Mouse (Mus musculus) hindbrain, postnatal 0 days (tissue): ENCODE measurements at regions not wholly inside any gene's neighbourhood (a gene's known extent, or its start where the extent isn't known, plus 50 kb on each side); places are given as distances from the start of the nearest gene placed in this dataset.

Experiments
- ATAC-seq: fragments of 200-750 bp; cut with Nextera tagmentation; 2 replicates; pipeline ENCODE4 v1.8.0; 2017; ENCODE audit warnings: mild to moderate bottlenecking, moderate TSS enrichment, moderate library complexity
- DNase-seq: peaks from one replicate; pipeline ENCODE4 v3.0.0-alpha.2; 2015; ENCODE audit warnings: low spot score
- H3K27ac ChIP-seq: fragments of 300-500 bp; sonication (generic); 2 replicates; pipeline ENCODE4 v1.5.1; 2014; ENCODE audit warnings: mild to moderate bottlenecking
- H3K27me3 ChIP-seq: fragments of 300-500 bp; sonication (generic); 2 replicates; pipeline ENCODE4 v1.6.1; 2014; ENCODE audit warnings: low read length, mixed read lengths; ENCODE audit not compliant: insufficient read depth
- H3K36me3 ChIP-seq: fragments of 300-500 bp; sonication (generic); 2 replicates; pipeline ENCODE4 v1.6.1; 2014; ENCODE audit warnings: low read length, mixed read lengths; ENCODE audit not compliant: insufficient read depth
- H3K4me1 ChIP-seq: fragments of 300-500 bp; sonication (generic); 2 replicates; pipeline ENCODE4 v1.6.1; 2014; ENCODE audit warnings: antibody characterized with exemption, low read length, mixed read lengths; ENCODE audit not compliant: insufficient read depth
- H3K4me2 ChIP-seq: fragments of 300-500 bp; sonication (generic); 2 replicates; pipeline ENCODE4 v1.6.1; 2014; ENCODE audit warnings: low read depth, mild to moderate bottlenecking, low read length, moderate library complexity, mixed read lengths
- H3K4me3 ChIP-seq: fragments of 300-500 bp; sonication (generic); 2 replicates; pipeline ENCODE4 v1.5.1; 2014; ENCODE audit warnings: low read length
- H3K9ac ChIP-seq: fragments of 300-500 bp; sonication (generic); replicated peaks from 2 replicates; pipeline ENCODE4 v1.6.1; 2014; ENCODE audit warnings: mild to moderate bottlenecking, low read length, moderate library complexity, mixed read lengths
- H3K9me3 ChIP-seq: fragments of 300-500 bp; sonication (generic); 2 replicates; pipeline ENCODE4 v1.6.1; 2016; ENCODE audit warnings: low read length, mixed read lengths
- CTCF ChIP-seq: IDR thresholded peaks from 2 replicates; pipeline ENCODE4 v1.5.1; 2016; ENCODE audit warnings: antibody characterized with exemption, control low read depth, low read depth
- WGBS: fragments of 180-500 bp; shearing (Covaris S2); extraction: QIAGEN DNeasy Blood & Tissue Kit; methylation state at CpG from one replicate; pipeline ENCODE4 v1.1.7; 2014; 5-methylcytosine and 5-hydroxymethylcytosine counted together

- no peak overlapping the region for H3K4me3 ChIP-seq
Observed at GRCm38 (mm10) chr10:111740586-111741265, 231.7 kb upstream of the Krr1 start.

DNA sequence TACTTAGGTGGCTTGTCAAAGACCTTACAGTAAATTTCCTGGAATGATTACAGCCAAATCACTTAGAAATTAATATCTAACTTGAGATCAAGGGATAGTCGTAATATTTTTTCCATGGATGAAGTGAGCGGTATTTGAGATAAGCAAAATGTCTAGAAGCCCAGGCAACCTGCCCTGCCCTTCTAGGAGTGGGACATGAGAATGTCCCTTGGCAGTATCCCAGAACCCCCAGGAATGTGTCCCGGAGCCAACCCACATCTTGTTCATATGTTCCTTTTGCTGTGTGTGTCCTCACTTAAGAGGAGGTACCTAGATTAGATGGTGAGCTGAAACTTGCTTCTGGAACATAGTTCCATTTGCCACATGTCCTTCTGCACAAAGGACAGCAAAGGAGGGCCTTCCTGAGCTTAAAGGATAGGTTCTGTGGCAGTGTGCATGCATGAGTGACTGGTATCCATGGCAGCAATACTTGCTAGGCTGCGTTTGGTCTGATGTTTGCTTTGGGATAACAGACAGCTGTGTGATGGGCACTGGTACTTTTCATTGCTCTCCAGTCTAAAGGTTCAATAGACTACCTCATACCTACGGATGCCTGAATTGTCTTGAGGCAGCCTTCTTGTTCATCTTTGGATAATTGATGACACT is 231.0 kb upstream of the Krr1 start:
- DNase-seq, result no peak

More at GRCm38 (mm10) chr10:111740586-111741265, 231.7 kb upstream of the Krr1 start:
- TF ChIP-seq CTCF, result no peak
- Histone ChIP-seq H3K4me1 (no peaks in the 10 kb centered on the region), H3K27ac (no peak overlapping the region), H3K27me3 (no peaks in the 10 kb centered on the region), H3K36me3 (no peaks in the 10 kb centered on the region), H3K9ac (no peak overlapping the region), H3K9me3 (no peaks in the 10 kb centered on the region), H3K4me2 (no peak overlapping the region)
- peak; percentile 46 for DNase-seq
- peak; percentile 59 for ATAC-seq
- 48% methylated on average over 9 of the region's 9 CpGs for WGBS

GRCm38 (mm10) chr10:111743291-111743690 is 229.2 kb upstream of the Krr1 start:
- 66% methylated on average over 9 of the region's 9 CpGs for WGBS
- DNase-seq, result no peak
- H3K4me2 ChIP-seq, result no peak overlapping the region
- no peak for ATAC-seq
- H3K4me3 ChIP-seq, result no peak overlapping the region
- H3K9ac ChIP-seq, result no peak overlapping the region
- no peaks in the 10 kb centered on the region for H3K36me3 ChIP-seq
- H3K9me3 ChIP-seq, result no peaks in the 10 kb centered on the region
- no peak for TF ChIP-seq CTCF
- H3K4me1 ChIP-seq, result no peaks in the 10 kb centered on the region
- no peak overlapping the region for H3K27ac ChIP-seq
- no peaks in the 10 kb centered on the region for H3K27me3 ChIP-seq

More for the DNA sequence above, 231.0 kb upstream of the Krr1 start:
- Histone ChIP-seq H3K36me3 (no peaks in the 10 kb centered on the region), H3K27me3 (no peaks in the 10 kb centered on the region), H3K9me3 (no peaks in the 10 kb centered on the region), H3K27ac (no peak overlapping the region), H3K4me1 (no peaks in the 10 kb centered on the region), H3K4me3 (no peak overlapping the region), H3K9ac (no peak overlapping the region), H3K4me2 (no peak overlapping the region)
- WGBS, result 49% methylated on average over 5 of the region's 5 CpGs
- ATAC-seq, result peak; percentile 51; the same call in 1 of the 2 replicates
- no peak for TF ChIP-seq CTCF

GRCm38 (mm10) chr10:111745116-111745515 is 227.3 kb upstream of the Krr1 start:
- WGBS, result 91% methylated on average over 3 of the region's 3 CpGs
- no peaks in the 10 kb centered on the region for H3K27me3 ChIP-seq
- no peak overlapping the region for H3K27ac ChIP-seq
- ATAC-seq (no peak), DNase-seq (no peak)
- no peak overlapping the region for H3K4me2 ChIP-seq
- no peaks in the 10 kb centered on the region for H3K36me3 ChIP-seq
- no peak overlapping the region for H3K4me3 ChIP-seq
- no peak for TF ChIP-seq CTCF
- no peak overlapping the region for H3K9ac ChIP-seq
- H3K4me1 ChIP-seq, result no peaks in the 10 kb centered on the region
- no peaks in the 10 kb centered on the region for H3K9me3 ChIP-seq

GRCm38 (mm10) chr10:111746067-111746878 is 226.2 kb upstream of the Krr1 start:
- no peak overlapping the region for H3K4me2 ChIP-seq
- H3K27ac ChIP-seq, result no peak overlapping the region
- ATAC-seq, result 0 out of 2 replicates have a peak, but pooled peaks have one; percentile 45
- no peaks in the 10 kb centered on the region for H3K9me3 ChIP-seq
- DNase-seq, result no peak
- H3K27me3 ChIP-seq, result no peaks in the 10 kb centered on the region
- no peak overlapping the region for H3K9ac ChIP-seq
- no peak overlapping the region for H3K4me3 ChIP-seq
- WGBS, result 81% methylated on average over 12 of the region's 12 CpGs
- no peaks in the 10 kb centered on the region for H3K36me3 ChIP-seq
- no peaks in the 10 kb centered on the region for H3K4me1 ChIP-seq
- no peak for TF ChIP-seq CTCF

- WGBS, result 86% methylated on average over 6 of the region's 6 CpGs
- ATAC-seq, result peak; percentile 18; the same call in 1 of the 2 replicates
- Histone ChIP-seq H3K27me3 (no peaks in the 10 kb centered on the region), H3K4me2 (no peak overlapping the region), H3K9me3 (no peaks in the 10 kb centered on the region), H3K9ac (no peak overlapping the region), H3K36me3 (no peaks in the 10 kb centered on the region), H3K4me3 (no peak overlapping the region), H3K27ac (no peak overlapping the region), H3K4me1 (no peaks in the 10 kb centered on the region)
- no peak for TF ChIP-seq CTCF
- no peak for DNase-seq
Observed at GRCm38 (mm10) chr10:111746879-111747477, 225.5 kb upstream of the Krr1 start.
